Mouse (Mus musculus) spleen, adult 2 months (tissue): ENCODE measurements around the gene Gm45213. TPM values are rescaled to one million over a fixed set of nuclear protein-coding genes. Genes with fewer than 3 reads are reported as not detected.
A peak's percentile ranks its signal among the peaks of the same experiment; 100 is the strongest.

Experiments used
- DNase-seq, 2 experiments: peaks; one replicate each; pipeline versions ENCODE4 v3.0.0 to v3.0.0-alpha.2; 2012 to 2021; ENCODE audit warnings: low spot score in 2 of 2, low read depth in 1 of 2
- H3K27ac ChIP-seq: fragments of 200-500 bp; 2 replicates; pipeline ENCODE4 v1.5.1; 2012; ENCODE audit warnings: low read length, inconsistent platforms; ENCODE audit not compliant: insufficient read depth
- H3K27me3 ChIP-seq: fragments of 200-500 bp; 2 replicates; pipeline ENCODE4 v1.6.1; 2012; ENCODE audit warnings: mild to moderate bottlenecking, moderate library complexity, low read length, inconsistent platforms; ENCODE audit not compliant: control insufficient read depth, insufficient read depth
- H3K36me3 ChIP-seq: fragments of 200-500 bp; 2 replicates; pipeline ENCODE4 v1.6.1; 2012; ENCODE audit warnings: mild to moderate bottlenecking, low read length, inconsistent platforms; ENCODE audit not compliant: control insufficient read depth, insufficient read depth
- H3K4me1 ChIP-seq: fragments of 200-500 bp; 2 replicates; pipeline ENCODE4 v1.6.1; 2011; ENCODE audit warnings: inconsistent platforms; ENCODE audit not compliant: control insufficient read depth, insufficient read depth, insufficient read length
- H3K4me3 ChIP-seq: fragments of 200-500 bp; 2 replicates; pipeline ENCODE4 v1.5.1; 2011; ENCODE audit warnings: mild to moderate bottlenecking, inconsistent platforms; ENCODE audit not compliant: insufficient read depth, insufficient read length; ENCODE audit errors: extremely low read depth
- CTCF ChIP-seq: fragments of 200-500 bp; IDR thresholded peaks from 2 replicates; pipeline ENCODE4 v1.5.1; 2011; ENCODE audit warnings: mild to moderate bottlenecking, inconsistent platforms; ENCODE audit not compliant: insufficient read depth, insufficient read length, insufficient replicate concordance; ENCODE audit errors: extremely low read depth
- POLR2A ChIP-seq: fragments of 200-500 bp; IDR thresholded peaks from 2 replicates; pipeline ENCODE4 v1.6.1; 2011; ENCODE audit warnings: low read depth, low read length, inconsistent platforms
- WGBS: fragments of 180-500 bp; shearing (Covaris S2); methylation state at CpG from one replicate; pipeline ENCODE4 v1.1.7; 2018; 5-methylcytosine and 5-hydroxymethylcytosine counted together
- polyA plus RNA-seq: library from polyadenylated mRNA; depleted of rRNA; stranded (reverse); fragments of >200 nt; gene quantifications from 2 replicates; pipeline ENCODE4 v1.2.3, GENCODE M21; 2012

Gm45213 gene
- polyA plus RNA-seq, 1 experiment: not detected

GRCm38 (mm10) chr7:66091553-66091952, 48.2 kb downstream of the Gm45213 start:
- Histone ChIP-seq H3K36me3 (peaks cover 34% of the 10 kb centered on the region), H3K27me3 (no peaks in the 10 kb centered on the region), H3K4me1 (no peaks in the 10 kb centered on the region), H3K27ac (no peak overlapping the region), H3K4me3 (no peak overlapping the region)
- TF ChIP-seq CTCF: no peak
- no peak for TF ChIP-seq POLR2A
- 92% methylated on average over 7 of the region's 7 CpGs for WGBS
- DNase-seq: no peak

- 92% methylated on average over 8 of the region's 8 CpGs for WGBS
Measured at GRCm38 (mm10) chr7:66092656-66093055, 49.3 kb downstream of the Gm45213 start.

GRCm38 (mm10) chr7:66094141-66094540, 50.7 kb downstream of the Gm45213 start:
- Histone ChIP-seq H3K27me3 (no peaks in the 10 kb centered on the region), H3K27ac (no peak overlapping the region), H3K4me1 (no peaks in the 10 kb centered on the region), H3K36me3 (peaks cover 15% of the 10 kb centered on the region), H3K4me3 (no peak overlapping the region)
- TF ChIP-seq POLR2A (no peak), CTCF (no peak)
- DNase-seq: no peak
- 82% methylated on average over 5 of the region's 5 CpGs for WGBS

More at GRCm38 (mm10) chr7:66092656-66093055, 49.3 kb downstream of the Gm45213 start:
- Histone ChIP-seq H3K27ac (no peak overlapping the region), H3K36me3 (peaks cover 26% of the 10 kb centered on the region), H3K4me1 (no peaks in the 10 kb centered on the region), H3K4me3 (no peak overlapping the region), H3K27me3 (no peaks in the 10 kb centered on the region)
- no peak for TF ChIP-seq CTCF
- no peak for TF ChIP-seq POLR2A
- DNase-seq: no peak

DNA sequence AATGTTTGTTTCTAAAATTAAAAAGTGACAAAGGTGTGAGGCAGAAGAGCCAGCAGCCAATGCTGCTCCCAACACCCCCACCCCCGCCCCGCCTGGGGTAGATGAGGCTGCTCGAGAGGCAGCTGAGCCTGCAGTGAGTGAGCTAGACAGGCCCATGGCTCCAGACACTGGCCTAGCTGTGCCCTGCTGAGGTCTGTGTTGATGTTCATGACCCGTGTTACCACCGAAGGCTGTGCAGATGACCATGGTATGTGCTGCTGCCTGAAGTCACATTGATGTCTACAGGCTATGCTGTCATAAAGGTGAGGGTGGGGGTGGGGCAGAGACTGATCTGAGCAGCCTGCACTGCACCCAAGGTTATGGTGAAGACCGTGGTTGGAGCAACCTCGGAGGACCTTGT, 55.4 kb downstream of the Gm45213 start:
- Histone ChIP-seq H3K4me1 (no peaks in the 10 kb centered on the region), H3K4me3 (no peak overlapping the region), H3K36me3 (no peaks in the 10 kb centered on the region), H3K27me3 (no peaks in the 10 kb centered on the region), H3K27ac (no peak overlapping the region)
- no peak for DNase-seq
- no peak for TF ChIP-seq POLR2A
- 84% methylated on average over 7 of the region's 7 CpGs for whole genome bisulfite sequencing

DNA sequence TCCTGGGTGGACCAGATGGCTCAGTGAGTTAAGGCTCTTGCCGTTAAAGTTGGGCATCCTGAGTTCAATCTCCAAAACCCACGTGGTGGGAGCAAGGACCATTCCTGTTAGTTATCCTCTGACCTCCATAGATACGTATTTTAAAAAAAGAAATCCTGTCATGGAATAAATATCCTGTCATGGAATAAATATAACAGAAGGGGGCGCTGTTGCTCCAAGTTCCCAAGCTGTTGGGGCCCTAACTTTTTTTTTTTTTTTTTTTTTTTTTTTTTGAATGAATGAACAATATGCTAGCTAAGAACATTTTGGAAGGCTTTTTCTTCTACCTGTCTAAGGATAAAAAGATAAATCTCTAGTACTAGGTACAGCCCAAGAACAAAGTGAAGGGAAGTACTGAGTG, 58.5 kb downstream of the Gm45213 start:
- no peaks in the 10 kb centered on the region for H3K27me3 ChIP-seq
- no peak overlapping the region for H3K4me3 ChIP-seq
- no peaks in the 10 kb centered on the region for H3K4me1 ChIP-seq
- no peak for DNase-seq
- no peak overlapping the region for H3K27ac ChIP-seq
- 3% methylated on average over 4 of the region's 4 CpGs for WGBS
- TF ChIP-seq CTCF: no peak
- no peak for TF ChIP-seq POLR2A
- no peaks in the 10 kb centered on the region for H3K36me3 ChIP-seq

- no peak for DNase-seq
- no peak for TF ChIP-seq CTCF
Measured at GRCm38 (mm10) chr7:66104531-66104930, 61.1 kb downstream of the Gm45213 start.

DNA sequence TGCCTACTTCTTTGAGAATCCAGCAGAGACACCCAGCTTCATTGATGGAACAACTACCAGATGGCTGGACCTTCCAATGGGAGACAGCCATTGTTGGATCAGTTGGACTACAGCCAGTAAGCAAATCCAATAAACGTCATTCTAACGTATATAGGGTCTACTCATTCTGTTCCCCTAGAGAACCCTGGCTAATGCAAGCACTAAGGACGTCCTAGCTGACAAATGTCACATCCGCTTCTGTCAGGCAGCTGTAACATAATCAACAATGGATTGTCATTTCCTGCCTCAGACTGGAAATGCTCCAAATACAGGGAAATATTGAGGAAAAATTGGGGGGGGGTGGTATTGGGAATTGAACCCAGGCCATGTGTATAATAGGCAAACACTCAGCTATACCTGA, 62.4 kb downstream of the Gm45213 start:
- no peak for DNase-seq
- Histone ChIP-seq H3K27me3 (no peaks in the 10 kb centered on the region; the same call in 1 of the 2 replicates), H3K27ac (no peak overlapping the region), H3K4me1 (no peaks in the 10 kb centered on the region; the same call in none of the 2 replicates), H3K4me3 (no peak overlapping the region), H3K36me3 (no peaks in the 10 kb centered on the region)
- WGBS: 73% methylated on average over 4 of the region's 4 CpGs
- no peak for TF ChIP-seq POLR2A
- no peak for TF ChIP-seq CTCF

More at GRCm38 (mm10) chr7:66104531-66104930, 61.1 kb downstream of the Gm45213 start:
- Histone ChIP-seq H3K4me1 (no peaks in the 10 kb centered on the region; the same call in none of the 2 replicates), H3K36me3 (no peaks in the 10 kb centered on the region), H3K27me3 (no peaks in the 10 kb centered on the region), H3K27ac (peak overlapping the region; percentile 8; the same call in 1 of the 2 replicates), H3K4me3 (no peak overlapping the region)
- whole genome bisulfite sequencing: 85% methylated on average over 5 of the region's 5 CpGs
